Mouse (Mus musculus) hindbrain, embryonic 11.5 days (tissue): Measurements from ENCODE around the gene Gripap1. TPM values are rescaled to one million over a fixed set of nuclear protein-coding genes. Genes with fewer than 3 reads are reported as not detected.
"Not testable (repeated sequence)": the region's sequence is repeated elsewhere in the genome, so short reads cannot be mapped to it uniquely, and the experiment has no call there.

Experiments
- ATAC-seq: fragments of 200-750 bp; cut with Nextera tagmentation; 2 replicates; pipeline ENCODE4 v1.8.0; 2017; ENCODE audit warnings: mild to moderate bottlenecking, moderate TSS enrichment, moderate library complexity; ENCODE audit not compliant: low FRiP score
- DNase-seq: peaks from one replicate; pipeline ENCODE4 v3.0.0-alpha.2; 2015; ENCODE audit warnings: low spot score
- H3K27ac ChIP-seq: fragments of 300-500 bp; sonication (generic); 2 replicates; pipeline ENCODE4 v1.5.1; 2014; ENCODE audit warnings: mild to moderate bottlenecking, low read depth, low read length
- H3K27me3 ChIP-seq: fragments of 300-500 bp; sonication (generic); 2 replicates; pipeline ENCODE4 v1.6.1; 2014; ENCODE audit warnings: mild to moderate bottlenecking, low read length, moderate library complexity, mixed read lengths; ENCODE audit not compliant: control insufficient read depth, insufficient read depth
- H3K36me3 ChIP-seq: fragments of 300-500 bp; sonication (generic); 2 replicates; pipeline ENCODE4 v1.6.1; 2014; ENCODE audit warnings: mild to moderate bottlenecking, low read length, moderate library complexity, mixed read lengths; ENCODE audit not compliant: control insufficient read depth, insufficient read depth
- H3K4me1 ChIP-seq: fragments of 300-500 bp; sonication (generic); replicated peaks from 2 replicates; pipeline ENCODE4 v1.6.1; 2014; ENCODE audit warnings: low read length, mixed read lengths; ENCODE audit not compliant: control insufficient read depth, insufficient read depth
- H3K4me2 ChIP-seq: fragments of 300-500 bp; sonication (generic); replicated peaks from 2 replicates; pipeline ENCODE4 v1.6.1; 2014; ENCODE audit warnings: mild to moderate bottlenecking, low read depth, low read length
- H3K4me3 ChIP-seq: fragments of 300-500 bp; sonication (generic); 2 replicates; pipeline ENCODE4 v1.5.1; 2014; ENCODE audit warnings: low read depth, low read length
- H3K9ac ChIP-seq: fragments of 300-500 bp; sonication (generic); 2 replicates; pipeline ENCODE4 v1.6.1; 2014; ENCODE audit warnings: low read depth, low read length
- H3K9me3 ChIP-seq: fragments of 300-500 bp; sonication (generic); 2 replicates; pipeline ENCODE4 v1.6.1; 2016; ENCODE audit warnings: low read length; ENCODE audit not compliant: control insufficient read depth
- WGBS: fragments of 180-500 bp; shearing (Covaris S2); extraction: QIAGEN DNeasy Blood & Tissue Kit; methylation state at CpG from one replicate; pipeline ENCODE4 v1.1.7; 2014; 5-methylcytosine and 5-hydroxymethylcytosine counted together
- polyA plus RNA-seq: library from polyadenylated mRNA; unstranded; fragments of >200 nt; fragmentation: Nextera tagmentation; extraction: Ambion mirVana; gene quantifications from 2 replicates; pipeline ENCODE4 v1.2.1, GENCODE M21; 2014

The Gripap1 gene
- polyA plus RNA-seq, result 46.1 and 53.6 TPM in 2 replicates

GRCm38 (mm10) chrX:7789542-7790136 is at the start of gene Gripap1:
Gene Gripap1, plus strand, starts transcription at chrX:7789765.
- DNase-seq, result peak; percentile 77
- Histone ChIP-seq H3K9ac (peak within 1 kb of the TSS; percentile 58), H3K27me3 (no peaks in the 10 kb centered on the region), H3K4me2 (peak within 1 kb of the TSS; percentile 27), H3K9me3 (no peaks in the 10 kb centered on the region), H3K4me3 (peak within 1 kb of the TSS; percentile 51), H3K36me3 (no peaks in the 10 kb centered on the region), H3K4me1 (no peaks in the 10 kb centered on the region), H3K27ac (no peak within 1 kb of the TSS)
- 12% methylated on average over 24 of the region's 24 CpGs for WGBS
- peak; percentile 93 for ATAC-seq

- Histone ChIP-seq H3K4me3 (no peak overlapping the region), H3K9me3 (no peaks in the 10 kb centered on the region), H3K36me3 (no peaks in the 10 kb centered on the region), H3K4me1 (no peaks in the 10 kb centered on the region), H3K9ac (no peak overlapping the region), H3K27ac (no peak overlapping the region), H3K4me2 (no peak overlapping the region), H3K27me3 (no peaks in the 10 kb centered on the region)
- 73% methylated on average over 10 of the region's 10 CpGs for WGBS
- no peak for ATAC-seq
- no peak for DNase-seq
These were observed 49.3 kb upstream of the Gripap1 start for GRCm38 (mm10) chrX:7740082-7740819.

DNA sequence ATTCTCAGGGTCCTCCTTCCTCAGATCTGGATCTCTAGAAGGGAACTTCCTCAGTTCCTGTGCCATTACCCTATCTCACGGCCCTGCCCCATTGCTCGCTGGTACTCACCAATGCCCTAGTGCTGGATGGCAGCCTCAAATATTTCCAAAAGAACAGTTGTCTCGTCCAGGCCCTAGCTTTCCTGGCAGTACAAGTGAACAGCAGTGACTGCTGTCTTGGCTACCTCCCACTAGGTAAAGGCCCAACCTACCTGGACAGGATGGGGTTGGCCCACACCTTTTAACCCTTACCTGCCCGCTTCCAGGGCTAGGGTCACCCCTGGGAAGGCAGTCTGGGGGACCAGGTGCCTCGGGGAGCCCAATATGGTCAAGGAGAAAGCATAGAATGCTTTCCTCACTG is 48.5 kb upstream of the Gripap1 start:
- H3K9ac ChIP-seq, result no peak overlapping the region
- no peak overlapping the region for H3K4me2 ChIP-seq
- DNase-seq, result no peak
- H3K4me3 ChIP-seq, result no peak overlapping the region
- H3K4me1 ChIP-seq, result no peaks in the 10 kb centered on the region
- no peaks in the 10 kb centered on the region for H3K27me3 ChIP-seq
- 76% methylated on average over 5 of the region's 5 CpGs for WGBS
- H3K9me3 ChIP-seq, result no peaks in the 10 kb centered on the region
- no peak overlapping the region for H3K27ac ChIP-seq
- H3K36me3 ChIP-seq, result no peaks in the 10 kb centered on the region
- ATAC-seq, result no peak

DNA sequence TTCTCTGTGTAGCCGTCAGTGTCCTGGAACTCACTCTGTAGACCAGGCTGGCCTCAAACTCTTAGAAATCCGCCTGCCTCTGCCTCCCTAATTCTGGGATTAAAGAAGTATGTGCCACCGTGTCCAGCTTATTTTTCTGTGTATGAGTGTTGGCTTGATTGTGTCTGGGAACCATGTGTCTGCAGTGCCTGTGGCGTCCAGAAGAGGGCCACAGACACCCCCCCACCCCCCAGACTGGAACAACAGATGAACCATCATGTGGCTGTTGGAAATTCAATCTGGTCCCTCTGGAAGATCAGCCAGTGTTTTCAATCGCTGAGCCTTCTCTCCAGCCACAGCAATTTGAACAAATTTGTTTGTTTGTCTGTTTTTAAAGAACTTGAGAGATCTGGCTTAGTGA is 46.1 kb upstream of the Gripap1 start:
- Histone ChIP-seq H3K4me2 (no peak overlapping the region), H3K9me3 (no peaks in the 10 kb centered on the region), H3K27ac (no peak overlapping the region), H3K9ac (no peak overlapping the region), H3K4me1 (no peaks in the 10 kb centered on the region), H3K27me3 (no peaks in the 10 kb centered on the region), H3K36me3 (no peaks in the 10 kb centered on the region), H3K4me3 (no peak overlapping the region)
- ATAC-seq, result no peak
- peak; percentile 14 for DNase-seq
- WGBS, result 65% methylated on average over 5 of the region's 5 CpGs

DNA sequence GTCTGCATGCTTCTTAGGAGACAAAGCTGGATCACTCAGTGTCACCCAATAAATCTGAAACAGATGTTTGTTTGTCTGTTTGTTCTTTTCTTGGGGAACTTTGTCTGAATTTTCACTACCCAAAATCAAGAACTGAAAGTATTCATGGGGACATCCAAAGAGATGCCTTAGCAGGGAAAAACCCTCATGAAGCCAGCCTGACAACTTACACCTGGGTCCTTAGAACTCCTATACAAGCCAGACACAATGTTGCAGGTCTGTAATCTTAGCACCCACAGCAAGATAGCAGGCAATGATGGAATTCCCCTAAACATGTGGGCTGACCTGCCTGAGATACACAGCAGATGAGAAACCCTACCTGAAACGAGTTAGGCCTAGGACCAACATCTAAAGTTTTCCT is 44.6 kb upstream of the Gripap1 start:
- Histone ChIP-seq H3K4me2 (no peak overlapping the region), H3K36me3 (no peaks in the 10 kb centered on the region), H3K9ac (no peak overlapping the region), H3K27ac (no peak overlapping the region), H3K27me3 (no peaks in the 10 kb centered on the region), H3K9me3 (no peaks in the 10 kb centered on the region), H3K4me3 (no peak overlapping the region), H3K4me1 (no peaks in the 10 kb centered on the region)
- DNase-seq (no peak), ATAC-seq (no peak)
- WGBS, result 64% methylated on average over 1 of the region's 1 CpGs

DNA sequence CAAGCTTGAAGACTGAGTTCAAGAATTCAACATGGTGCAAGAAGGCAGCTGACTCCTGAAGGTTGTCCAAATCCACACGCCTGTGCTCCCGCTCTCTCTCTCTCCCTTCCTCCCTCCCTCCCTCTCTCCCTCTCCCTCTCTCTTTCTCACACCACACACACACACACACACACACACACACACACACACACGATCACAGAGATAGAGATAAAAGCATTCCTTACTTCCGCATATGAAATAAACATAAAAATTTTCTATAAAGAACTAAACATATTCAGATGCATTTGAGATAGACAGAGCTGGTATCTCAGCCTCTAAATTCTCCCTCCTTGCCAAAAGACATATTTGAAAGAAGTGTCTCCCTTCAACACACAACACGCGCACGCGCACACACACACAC is 44.1 kb upstream of the Gripap1 start:
- H3K9me3 ChIP-seq, result no peaks in the 10 kb centered on the region
- no peak overlapping the region for H3K4me3 ChIP-seq
- H3K4me2 ChIP-seq, result no peak overlapping the region
- no peaks in the 10 kb centered on the region for H3K27me3 ChIP-seq
- 90% methylated on average over 8 of the region's 8 CpGs for WGBS
- H3K9ac ChIP-seq, result no peak overlapping the region
- ATAC-seq (no peak), DNase-seq (no peak)
- H3K4me1 ChIP-seq, result no peaks in the 10 kb centered on the region
- H3K36me3 ChIP-seq, result no peaks in the 10 kb centered on the region
- no peak overlapping the region for H3K27ac ChIP-seq

GRCm38 (mm10) chrX:7750432-7751116 is 39.0 kb upstream of the Gripap1 start, which contains the start of gene Ccdc120:
Gene Ccdc120, minus strand, starts transcription at chrX:7750905.
- Histone ChIP-seq H3K27ac (no peak within 1 kb of the TSS), H3K4me3 (peak within 1 kb of the TSS; percentile 64), H3K36me3 (no peaks in the 10 kb centered on the region), H3K9me3 (no peaks in the 10 kb centered on the region), H3K9ac (peak within 1 kb of the TSS; percentile 64), H3K4me2 (peak within 1 kb of the TSS; percentile 48), H3K4me1 (no peaks in the 10 kb centered on the region), H3K27me3 (no peaks in the 10 kb centered on the region)
- peak; percentile 79 for ATAC-seq
- peak; percentile 87 for DNase-seq
- WGBS, result 9% methylated on average over 47 of the region's 56 CpGs

- not testable (repeated sequence) for ATAC-seq
- WGBS, result 19% methylated on average over 3 of the region's 3 CpGs
These were observed 35.9 kb upstream of the Gripap1 start for GRCm38 (mm10) chrX:7753627-7754026.

More at GRCm38 (mm10) chrX:7753627-7754026, 35.9 kb upstream of the Gripap1 start:
- H3K4me2 ChIP-seq, H3K4me3 ChIP-seq, H3K9ac ChIP-seq, H3K36me3 ChIP-seq, H3K4me1 ChIP-seq, H3K9me3 ChIP-seq, H3K27ac ChIP-seq, DNase-seq, H3K27me3 ChIP-seq: not testable (repeated sequence)
